Mouse (Mus musculus) B cell, adult 2 months (primary cell): ENCODE measurements around the gene Tmem136.
A peak's percentile ranks its signal among the peaks of the same experiment; 100 is the strongest.
"Not testable (repeated sequence)": the region's sequence is repeated elsewhere in the genome, so short reads cannot be mapped to it uniquely, and the experiment has no call there.

Experiments used
- DNase-seq, 2 experiments: peaks; one replicate each; pipeline ENCODE4 v3.0.0; 2022

Gene Tmem136

GRCm38 (mm10) chr9:43116134-43116996, at the start of gene Tmem136:
Gene Tmem136, minus strand, starts transcription at chr9:43116570.
- no peak for DNase-seq

- DNase-seq: no peak
Measured at GRCm38 (mm10) chr9:43155960-43156359, 39.6 kb upstream of the Tmem136 start.

GRCm38 (mm10) chr9:43151779-43152178, 35.4 kb upstream of the Tmem136 start:
- DNase-seq: no peak

GRCm38 (mm10) chr9:43150957-43151356, 34.6 kb upstream of the Tmem136 start:
- no peak for DNase-seq

GRCm38 (mm10) chr9:43150075-43150474, 33.7 kb upstream of the Tmem136 start:
- no peak for DNase-seq

GRCm38 (mm10) chr9:43149498-43149897, 33.1 kb upstream of the Tmem136 start:
- DNase-seq: no peak

GRCm38 (mm10) chr9:43145196-43145595, 28.8 kb upstream of the Tmem136 start:
- DNase-seq: no peak

- no peak for DNase-seq
Measured at GRCm38 (mm10) chr9:43144206-43144810, 27.9 kb upstream of the Tmem136 start.

- DNase-seq: peak; percentile 55 to 57
Measured at GRCm38 (mm10) chr9:43141839-43142238, 25.5 kb upstream of the Tmem136 start.

GRCm38 (mm10) chr9:43133525-43133924, 17.2 kb upstream of the Tmem136 start:
- DNase-seq: no peak

- DNase-seq: no peak
Measured at GRCm38 (mm10) chr9:43132380-43132779, 16.0 kb upstream of the Tmem136 start.

- no peak for DNase-seq
Measured at GRCm38 (mm10) chr9:43131940-43132339, 15.6 kb upstream of the Tmem136 start.

GRCm38 (mm10) chr9:43130684-43131083, 14.3 kb upstream of the Tmem136 start:
- DNase-seq: no peak

GRCm38 (mm10) chr9:43127101-43127787, 10.9 kb upstream of the Tmem136 start:
- no peak for DNase-seq

- no peak for DNase-seq
Measured at GRCm38 (mm10) chr9:43122379-43122778, 6.0 kb upstream of the Tmem136 start.

- not testable (repeated sequence) for DNase-seq
Measured at GRCm38 (mm10) chr9:43121948-43122347, 5.6 kb upstream of the Tmem136 start.

GRCm38 (mm10) chr9:43116997-43117336, 597 bp upstream of the Tmem136 start:
- DNase-seq: no peak

GRCm38 (mm10) chr9:43115431-43116133, 788 bp downstream of the Tmem136 start:
- DNase-seq: no peak

- no peak for DNase-seq
Measured at GRCm38 (mm10) chr9:43114833-43115232, 1.5 kb downstream of the Tmem136 start.

GRCm38 (mm10) chr9:43110286-43110980, 5.9 kb downstream of the Tmem136 start:
- DNase-seq: no peak

- no peak for DNase-seq
Measured at GRCm38 (mm10) chr9:43109125-43109524, 7.2 kb downstream of the Tmem136 start.

- no peak for DNase-seq
Measured at GRCm38 (mm10) chr9:43108721-43109120, 7.6 kb downstream of the Tmem136 start.

- DNase-seq: no peak
Measured at GRCm38 (mm10) chr9:43108081-43108480, 8.3 kb downstream of the Tmem136 start.
